Mouse (Mus musculus) heart, embryonic 16.5 days (tissue): Measurements from ENCODE around the gene Slc12a7. TPM values are rescaled to one million over a fixed set of nuclear protein-coding genes. Genes with fewer than 3 reads are reported as not detected.

ENCODE experiments used
- ATAC-seq: fragments of 200-750 bp; cut with Nextera tagmentation; replicated peaks from 2 replicates; pipeline ENCODE4 v1.8.0; 2017; ENCODE audit warnings: moderate number of reproducible peaks; ENCODE audit not compliant: insufficient read depth, low FRiP score; ENCODE audit errors: extremely low read depth
- H3K27ac ChIP-seq: fragments of 300-500 bp; sonication (generic); 2 replicates; pipeline ENCODE4 v1.5.1; 2014; ENCODE audit warnings: mild to moderate bottlenecking, low read length, control low read depth, moderate library complexity
- H3K27me3 ChIP-seq: fragments of 300-500 bp; sonication (generic); 2 replicates; pipeline ENCODE4 v1.6.1; 2014; ENCODE audit warnings: low read length, mixed read lengths; ENCODE audit not compliant: control insufficient read depth, insufficient read depth
- H3K36me3 ChIP-seq: fragments of 300-500 bp; sonication (generic); 2 replicates; pipeline ENCODE4 v1.6.1; 2014; ENCODE audit not compliant: control insufficient read depth, insufficient read depth
- H3K4me1 ChIP-seq: fragments of 300-500 bp; sonication (generic); 2 replicates; pipeline ENCODE4 v1.6.1; 2014; ENCODE audit warnings: low read length, mixed read lengths; ENCODE audit not compliant: control insufficient read depth, insufficient read depth
- H3K4me2 ChIP-seq: fragments of 300-500 bp; sonication (generic); 2 replicates; pipeline ENCODE4 v1.6.1; 2014; ENCODE audit warnings: low read depth, mild to moderate bottlenecking, control low read depth, low read length
- H3K4me3 ChIP-seq: fragments of 300-500 bp; sonication (generic); 2 replicates; pipeline ENCODE4 v1.5.1; 2014; ENCODE audit warnings: mild to moderate bottlenecking, control low read depth, low read length
- H3K9ac ChIP-seq: fragments of 300-500 bp; sonication (generic); 2 replicates; pipeline ENCODE4 v1.6.1; 2014; ENCODE audit warnings: low read length, control low read depth
- H3K9me3 ChIP-seq: fragments of 300-500 bp; sonication (generic); replicated peaks from 2 replicates; pipeline ENCODE4 v1.6.1; 2016; ENCODE audit warnings: low read length; ENCODE audit not compliant: control insufficient read depth
- WGBS: fragments of 180-500 bp; shearing (Covaris S2); extraction: QIAGEN DNeasy Blood & Tissue Kit; methylation state at CpG from one replicate; pipeline ENCODE4 v1.1.7; 2014; 5-methylcytosine and 5-hydroxymethylcytosine counted together
- polyA plus RNA-seq: library from polyadenylated mRNA; unstranded; fragments of >200 nt; fragmentation: Nextera tagmentation; extraction: Ambion mirVana; gene quantifications from 2 replicates; pipeline ENCODE4 v1.2.1, GENCODE M21; 2015

The Slc12a7 gene
- polyA plus RNA-seq, 1 experiment from 2014 or later: 42.1 TPM

DNA sequence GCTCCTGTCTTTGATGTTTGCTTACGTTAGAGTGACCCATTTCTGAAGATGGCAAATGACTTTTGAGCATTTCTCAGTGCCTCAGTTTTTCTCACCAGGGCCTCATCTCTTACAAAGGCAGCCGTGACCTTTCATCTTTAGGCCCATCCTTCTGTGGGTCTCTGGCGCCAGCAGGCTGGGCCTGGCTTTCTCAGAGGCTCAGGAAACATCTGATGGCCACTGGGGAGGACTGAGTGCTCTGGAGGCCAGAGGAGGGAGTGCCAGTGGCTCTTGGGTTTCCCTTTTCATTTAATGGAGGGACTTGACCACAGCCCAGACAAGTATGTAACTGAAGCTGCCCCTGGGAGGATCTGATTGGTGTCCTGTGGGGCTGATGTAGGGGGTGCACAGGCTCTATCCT lies 38.2 kb downstream of the Slc12a7 start:
- no peaks in the 10 kb centered on the region for H3K9me3 ChIP-seq
- H3K4me3 ChIP-seq: no peak overlapping the region
- no peak overlapping the region for H3K4me2 ChIP-seq
- H3K27me3 ChIP-seq: no peaks in the 10 kb centered on the region
- ATAC-seq: no peak
- no peaks in the 10 kb centered on the region for H3K36me3 ChIP-seq
- H3K4me1 ChIP-seq: peaks cover 86% of the 10 kb centered on the region
- 63% methylated on average over 3 of the region's 3 CpGs for WGBS
- H3K27ac ChIP-seq: no peak overlapping the region
- H3K9ac ChIP-seq: no peak overlapping the region

- 43% methylated on average over 2 of the region's 2 CpGs for WGBS
- ATAC-seq: peak; percentile 42
- Histone ChIP-seq H3K27ac (peak overlapping the region; percentile 82), H3K9me3 (no peaks in the 10 kb centered on the region), H3K4me3 (no peak overlapping the region), H3K4me2 (peak overlapping the region; percentile 19; the same call in 1 of the 2 replicates), H3K27me3 (no peaks in the 10 kb centered on the region), H3K36me3 (no peaks in the 10 kb centered on the region), H3K9ac (peak overlapping the region; percentile 58), H3K4me1 (peaks cover 72% of the 10 kb centered on the region)
Measured at GRCm38 (mm10) chr13:73772655-73773054, 39.8 kb downstream of the Slc12a7 start.

- H3K4me1 ChIP-seq: peaks cover 66% of the 10 kb centered on the region
- H3K27ac ChIP-seq: peak overlapping the region; percentile 82
- peak overlapping the region; percentile 31 for H3K4me2 ChIP-seq
- H3K9me3 ChIP-seq: no peaks in the 10 kb centered on the region
- no peak overlapping the region for H3K4me3 ChIP-seq
- 38% methylated on average over 4 of the region's 4 CpGs for WGBS
- H3K36me3 ChIP-seq: no peaks in the 10 kb centered on the region
- H3K27me3 ChIP-seq: no peaks in the 10 kb centered on the region
- H3K9ac ChIP-seq: peak overlapping the region; percentile 51
- peak; percentile 47; the same call in 1 of the 2 replicates for ATAC-seq
Measured at GRCm38 (mm10) chr13:73773519-73774205, 40.8 kb downstream of the Slc12a7 start.

DNA sequence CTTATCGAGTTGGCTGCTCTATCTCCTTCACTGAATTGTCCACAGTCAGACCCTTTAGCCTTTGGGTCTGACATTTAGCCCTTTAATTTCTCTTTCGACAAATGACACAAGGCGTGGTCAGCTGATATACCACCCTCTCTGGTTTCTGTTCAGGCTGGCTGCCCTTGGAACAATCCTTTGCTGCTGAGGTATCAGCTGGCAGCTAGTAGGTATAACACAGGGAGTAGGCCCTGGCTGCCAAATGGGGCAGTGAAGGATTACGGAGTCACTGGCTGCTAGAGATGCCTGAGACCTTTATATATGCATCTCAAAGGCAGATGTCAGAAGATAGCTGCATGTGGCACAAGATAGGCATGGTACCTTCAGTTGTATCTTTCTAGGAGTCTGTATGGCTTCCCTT lies 42.9 kb downstream of the Slc12a7 start:
- no peaks in the 10 kb centered on the region for H3K9me3 ChIP-seq
- H3K4me1 ChIP-seq: peaks cover 51% of the 10 kb centered on the region
- no peaks in the 10 kb centered on the region for H3K36me3 ChIP-seq
- no peak overlapping the region for H3K4me3 ChIP-seq
- H3K4me2 ChIP-seq: no peak overlapping the region
- ATAC-seq: no peak
- H3K27me3 ChIP-seq: no peaks in the 10 kb centered on the region
- H3K27ac ChIP-seq: no peak overlapping the region
- 43% methylated on average over 4 of the region's 4 CpGs for WGBS
- H3K9ac ChIP-seq: no peak overlapping the region

GRCm38 (mm10) chr13:73777578-73777977 lies 44.7 kb downstream of the Slc12a7 start:
- no peak overlapping the region for H3K27ac ChIP-seq
- no peak for ATAC-seq
- no peak overlapping the region for H3K9ac ChIP-seq
- no peak overlapping the region for H3K4me2 ChIP-seq
- no peaks in the 10 kb centered on the region for H3K9me3 ChIP-seq
- 74% methylated on average over 3 of the region's 3 CpGs for WGBS
- no peaks in the 10 kb centered on the region for H3K36me3 ChIP-seq
- H3K27me3 ChIP-seq: no peaks in the 10 kb centered on the region
- H3K4me1 ChIP-seq: peaks cover 42% of the 10 kb centered on the region
- H3K4me3 ChIP-seq: no peak overlapping the region

DNA sequence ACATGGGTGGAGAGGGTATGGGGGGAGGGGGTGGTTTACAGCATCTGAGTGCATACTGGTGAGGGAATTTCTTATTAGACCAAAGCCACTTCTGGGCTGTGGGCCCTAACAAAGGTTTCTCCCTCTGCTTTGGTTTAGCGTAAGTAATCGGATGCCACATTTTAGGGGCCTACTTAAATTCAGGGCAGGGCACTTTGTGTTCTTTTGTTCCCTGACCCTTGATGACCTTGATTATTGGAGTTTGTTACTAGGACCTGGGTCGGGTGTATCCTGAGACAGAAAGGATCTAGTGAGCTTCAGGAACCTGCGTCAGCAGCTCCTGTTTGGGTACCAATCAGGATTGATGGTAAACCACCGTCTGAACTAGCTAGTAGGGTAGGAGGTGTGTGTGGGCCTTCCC lies 49.6 kb downstream of the Slc12a7 start:
- H3K27me3 ChIP-seq: no peaks in the 10 kb centered on the region
- no peak overlapping the region for H3K9ac ChIP-seq
- no peak for ATAC-seq
- peaks cover 11% of the 10 kb centered on the region; the same call in 1 of the 2 replicates for H3K4me1 ChIP-seq
- H3K36me3 ChIP-seq: peaks cover 20% of the 10 kb centered on the region; the same call in 1 of the 2 replicates
- no peak overlapping the region for H3K4me2 ChIP-seq
- 65% methylated on average over 5 of the region's 5 CpGs for WGBS
- H3K9me3 ChIP-seq: no peaks in the 10 kb centered on the region
- H3K4me3 ChIP-seq: no peak overlapping the region
- no peak overlapping the region for H3K27ac ChIP-seq

DNA sequence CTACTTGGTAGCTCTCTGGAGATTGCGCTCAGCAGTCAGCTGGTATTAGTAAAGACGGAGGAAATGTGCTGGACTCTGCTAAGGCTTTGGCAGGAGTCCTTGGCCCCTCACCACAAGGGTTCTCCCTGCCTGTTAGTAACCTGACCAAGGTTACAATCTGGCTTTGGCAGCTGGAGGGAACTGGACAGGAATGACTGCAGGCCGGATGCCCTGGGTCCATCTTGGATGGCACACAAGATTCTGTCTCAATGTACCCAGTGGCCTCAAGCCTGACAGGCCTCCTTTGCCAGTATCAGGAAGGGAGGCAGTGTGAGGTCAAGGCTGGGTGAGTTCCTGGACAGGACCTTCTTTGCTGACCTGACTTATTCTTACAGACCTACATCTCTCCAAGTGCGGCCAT lies 59.3 kb downstream of the Slc12a7 start:
- Histone ChIP-seq H3K36me3 (peaks cover 52% of the 10 kb centered on the region), H3K4me2 (no peak overlapping the region), H3K9me3 (no peaks in the 10 kb centered on the region), H3K27ac (no peak overlapping the region), H3K4me3 (no peak overlapping the region), H3K9ac (no peak overlapping the region), H3K27me3 (no peaks in the 10 kb centered on the region), H3K4me1 (no peaks in the 10 kb centered on the region)
- WGBS: 92% methylated on average over 4 of the region's 4 CpGs
- no peak for ATAC-seq

GRCm38 (mm10) chr13:73793171-73793570 lies 60.3 kb downstream of the Slc12a7 start:
- Histone ChIP-seq H3K27me3 (no peaks in the 10 kb centered on the region), H3K36me3 (peaks cover 52% of the 10 kb centered on the region), H3K4me3 (no peak overlapping the region), H3K27ac (no peak overlapping the region), H3K9me3 (no peaks in the 10 kb centered on the region), H3K9ac (no peak overlapping the region), H3K4me2 (no peak overlapping the region), H3K4me1 (no peaks in the 10 kb centered on the region)
- ATAC-seq: no peak
- WGBS: 92% methylated on average over 5 of the region's 5 CpGs

GRCm38 (mm10) chr13:73799110-73799509 lies 66.2 kb downstream of the Slc12a7 start:
- H3K4me2 ChIP-seq: no peak overlapping the region
- no peaks in the 10 kb centered on the region for H3K9me3 ChIP-seq
- no peak overlapping the region for H3K27ac ChIP-seq
- H3K4me1 ChIP-seq: peaks cover 8% of the 10 kb centered on the region
- no peak overlapping the region for H3K9ac ChIP-seq
- no peak for ATAC-seq
- peaks cover 61% of the 10 kb centered on the region for H3K36me3 ChIP-seq
- H3K27me3 ChIP-seq: no peaks in the 10 kb centered on the region
- no peak overlapping the region for H3K4me3 ChIP-seq
- WGBS: 85% methylated on average over 5 of the region's 5 CpGs
